Mouse (Mus musculus): ENCODE measurements around the gene Usp24. TPM values are rescaled to one million over a fixed set of nuclear protein-coding genes. Genes with fewer than 3 reads are reported as not detected.

The Usp24 gene
- total RNA-seq, 2 experiments from 2014 or later = 31.0 to 43.6 TPM

Other genes with a start within 250 kb of the Usp24 start
- gene Pcsk9, start 148.1 kb downstream of the Usp24 start, total RNA-seq (2021) = 1 to 10 TPM in 1 of 2 experiments, under 1 TPM in 1; 0.94 to 1.1 TPM
- not detected for gene Bsnd, start 176.1 kb downstream of the Usp24 start, total RNA-seq (2021)
- 10 to 100 TPM; 54.2 to 88.2 TPM for gene Dhcr24, start 244.8 kb downstream of the Usp24 start, total RNA-seq (2021)

Data from adrenal gland, postnatal 10 days (tissue).